Mouse (Mus musculus) lung, adult 2 months (tissue): ENCODE results near the gene Casp7. TPM values are rescaled to one million over a fixed set of nuclear protein-coding genes. Genes with fewer than 3 reads are reported as not detected.

ENCODE experiments used
- DNase-seq: peaks from one replicate; pipeline ENCODE4 v3.0.0; 2022
- H3K4me1 ChIP-seq: fragments of 200-500 bp; 2 replicates; pipeline ENCODE4 v1.6.1; 2011; ENCODE audit warnings: low read length; ENCODE audit not compliant: control insufficient read depth, insufficient read depth
- H3K4me3 ChIP-seq: fragments of 200-500 bp; replicated peaks from 2 replicates; pipeline ENCODE3; 2011; ENCODE audit warnings: low read depth, mild to moderate bottlenecking, control low read depth, low read length; ENCODE audit errors: extremely low read depth
- CTCF ChIP-seq: fragments of 200-500 bp; IDR thresholded peaks from 2 replicates; pipeline ENCODE4 v1.5.1; 2011; ENCODE audit warnings: mild to moderate bottlenecking, low read length, control low read depth; ENCODE audit not compliant: insufficient read depth
- POLR2A ChIP-seq: fragments of 200-500 bp; IDR thresholded peaks from 2 replicates; pipeline ENCODE4 v1.6.1; 2011; ENCODE audit warnings: low read depth, mild to moderate bottlenecking, control low read depth, low read length, borderline replicate concordance; ENCODE audit errors: extremely low read depth
- WGBS: fragments of 180-500 bp; shearing (Covaris S2); methylation state at CpG from one replicate; pipeline ENCODE4 v1.1.7; 2018; 5-methylcytosine and 5-hydroxymethylcytosine counted together
- polyA plus RNA-seq: library from polyadenylated mRNA; depleted of rRNA; stranded (reverse); fragments of >200 nt; gene quantifications from 2 replicates; pipeline ENCODE4 v1.2.3, GENCODE M21; 2012

The Casp7 gene
- polyA plus RNA-seq, 1 experiment, result 17.3 TPM

- Histone ChIP-seq H3K4me3 (no peak overlapping the region), H3K4me1 (no peaks in the 10 kb centered on the region)
- TF ChIP-seq CTCF (no peak), POLR2A (no peak)
- no peak for DNase-seq
- WGBS, result 73% methylated on average over 9 of the region's 9 CpGs
Observed at GRCm38 (mm10) chr19:56419452-56419851, 22.5 kb downstream of the Casp7 start.

GRCm38 (mm10) chr19:56420345-56420744, 23.4 kb downstream of the Casp7 start:
- no peak for TF ChIP-seq CTCF
- TF ChIP-seq POLR2A, result no peak
- no peaks in the 10 kb centered on the region for H3K4me1 ChIP-seq
- WGBS, result 85% methylated on average over 3 of the region's 3 CpGs
- no peak for DNase-seq
- H3K4me3 ChIP-seq, result no peak overlapping the region

GRCm38 (mm10) chr19:56422476-56423338, 25.8 kb downstream of the Casp7 start:
- 37% methylated on average over 14 of the region's 14 CpGs for WGBS
- DNase-seq, result peak; percentile 83
- TF ChIP-seq CTCF, result peak; percentile 87
- TF ChIP-seq POLR2A, result no peak
- no peaks in the 10 kb centered on the region for H3K4me1 ChIP-seq
- H3K4me3 ChIP-seq, result no peak overlapping the region

GRCm38 (mm10) chr19:56423370-56423769, 26.4 kb downstream of the Casp7 start:
- WGBS, result 71% methylated on average over 12 of the region's 12 CpGs
- no peak overlapping the region for H3K4me3 ChIP-seq

GRCm38 (mm10) chr19:56424606-56425395, 27.9 kb downstream of the Casp7 start:
- TF ChIP-seq POLR2A (no peak), CTCF (no peak)
- no peak for DNase-seq
- no peak overlapping the region for H3K4me3 ChIP-seq
- 76% methylated on average over 17 of the region's 17 CpGs for WGBS
- H3K4me1 ChIP-seq, result no peaks in the 10 kb centered on the region

More at GRCm38 (mm10) chr19:56423370-56423769, 26.4 kb downstream of the Casp7 start:
- no peaks in the 10 kb centered on the region for H3K4me1 ChIP-seq
- DNase-seq, result no peak
- TF ChIP-seq CTCF (no peak), POLR2A (no peak)

GRCm38 (mm10) chr19:56425492-56425891, 28.6 kb downstream of the Casp7 start:
- TF ChIP-seq CTCF (no peak), POLR2A (no peak)
- H3K4me3 ChIP-seq, result no peak overlapping the region
- DNase-seq, result no peak
- H3K4me1 ChIP-seq, result no peaks in the 10 kb centered on the region
- 66% methylated on average over 9 of the region's 9 CpGs for WGBS

GRCm38 (mm10) chr19:56430369-56430768, 33.4 kb downstream of the Casp7 start:
- TF ChIP-seq POLR2A (no peak), CTCF (no peak)
- WGBS, result 66% methylated on average over 8 of the region's 8 CpGs
- H3K4me1 ChIP-seq, result no peaks in the 10 kb centered on the region
- no peak overlapping the region for H3K4me3 ChIP-seq
- DNase-seq, result no peak

GRCm38 (mm10) chr19:56432706-56433105, 35.8 kb downstream of the Casp7 start:
- DNase-seq, result no peak
- TF ChIP-seq POLR2A (no peak), CTCF (no peak)
- Histone ChIP-seq H3K4me3 (no peak overlapping the region), H3K4me1 (no peaks in the 10 kb centered on the region)
- WGBS, result 78% methylated on average over 10 of the region's 10 CpGs

- no peak overlapping the region for H3K4me3 ChIP-seq
- DNase-seq, result no peak
- 87% methylated on average over 7 of the region's 7 CpGs for WGBS
- 0 out of 2 replicates have a peak, but pooled peaks cover 4% of the 10 kb centered on the region for H3K4me1 ChIP-seq
- no peak for TF ChIP-seq POLR2A
- TF ChIP-seq CTCF, result no peak
Observed at GRCm38 (mm10) chr19:56433581-56433980, 36.7 kb downstream of the Casp7 start.

GRCm38 (mm10) chr19:56436380-56436779, 39.5 kb downstream of the Casp7 start:
- DNase-seq, result no peak
- Histone ChIP-seq H3K4me3 (no peak overlapping the region), H3K4me1 (0 out of 2 replicates have a peak, but pooled peaks cover 4% of the 10 kb centered on the region)
- no peak for TF ChIP-seq POLR2A
- TF ChIP-seq CTCF, result no peak
- WGBS, result 90% methylated on average over 13 of the region's 13 CpGs
